Mouse (Mus musculus) T-helper 17 cell (primary cell): ENCODE data around the gene Exo1.

ENCODE experiments used
- in situ Hi-C, 2 experiments: fragments of 300-600 bp; cut with MboI, MseI; formaldehyde crosslinking; loops; 1 replicate in 1 of 2; 2 replicates in 1 of 2; pipeline ENCODE4 v1.15.1; 2025; ENCODE audit warnings: high pct_unique_total_duplicates in 2 of 2

Gene Exo1

GRCm38 (mm10) chr1:175950421-175950820, 70.0 kb downstream of the Exo1 start:
- in situ Hi-C loops, result no loop called here

- in situ Hi-C loops, result no loop called here
Measured at GRCm38 (mm10) chr1:175950851-175951250, 70.5 kb downstream of the Exo1 start.

GRCm38 (mm10) chr1:175961786-175962185, 81.4 kb downstream of the Exo1 start:
- in situ Hi-C loops, result no loop called here
